Mouse (Mus musculus) CH12.LX (cell line): ENCODE data around the gene BC004004. TPM values are rescaled to one million over a fixed set of nuclear protein-coding genes. Genes with fewer than 3 reads are reported as not detected.

Experiments
- DNase-seq: peaks from one replicate; pipeline ENCODE4 v3.0.0-alpha.2; 2013; ENCODE audit errors: extremely low read depth
- H3K27ac ChIP-seq: 2 replicates; pipeline ENCODE4 v1.5.1; 2012; ENCODE audit warnings: low read depth, mild to moderate bottlenecking, control low read depth, moderate library complexity; ENCODE audit not compliant: insufficient read depth
- H3K27me3 ChIP-seq: replicated peaks from 2 replicates; pipeline ENCODE3; 2012; ENCODE audit warnings: inconsistent platforms
- H3K36me3 ChIP-seq, 2 experiments: replicated peaks in 1 of 2; 2 replicates each; pipeline versions ENCODE3 to v1.6.1; 2012; ENCODE audit warnings: inconsistent platforms in 1 of 2, low read length in 1 of 2, mild to moderate bottlenecking in 1 of 2, mixed read lengths in 1 of 2, moderate library complexity in 1 of 2; ENCODE audit not compliant: control insufficient read depth in 1 of 2, insufficient read depth in 1 of 2
- H3K4me1 ChIP-seq, 2 experiments: 2 replicates each; pipeline ENCODE4 v1.6.1; 2012; ENCODE audit warnings: inconsistent platforms in 1 of 2, moderate library complexity in 1 of 2; ENCODE audit not compliant: insufficient read depth in 2 of 2, control insufficient read depth in 1 of 2
- H3K4me2 ChIP-seq: 2 replicates; pipeline ENCODE4 v1.6.1; 2012; ENCODE audit warnings: low read depth, mild to moderate bottlenecking, control low read depth; ENCODE audit not compliant: poor library complexity, insufficient read depth, severe bottlenecking
- H3K4me3 ChIP-seq, 3 experiments: fragments of 150-350 bp in 1 of 3; sonication (generic) in 1 of 3; replicated peaks in 1 of 3; 2 replicates each; pipeline versions ENCODE3 to v1.5.1; 2011 to 2012; ENCODE audit warnings: low read depth in 2 of 3, low read length in 2 of 3, mild to moderate bottlenecking in 2 of 3, moderate library complexity in 2 of 3, control low read depth in 1 of 3, improper control_type of control experiment in 1 of 3, inconsistent platforms in 1 of 3, mixed read lengths in 1 of 3; ENCODE audit not compliant: poor library complexity in 1 of 3
- H3K79me2 ChIP-seq: replicated peaks from 2 replicates; pipeline ENCODE4 v1.6.1; 2012; ENCODE audit warnings: mild to moderate bottlenecking, moderate library complexity; ENCODE audit not compliant: control insufficient read depth, poor library complexity, insufficient read depth, severe bottlenecking; ENCODE audit errors: extremely low read depth
- H3K9ac ChIP-seq: 2 replicates; pipeline ENCODE4 v1.6.1; 2012; ENCODE audit warnings: low read depth, mild to moderate bottlenecking, control low read depth, moderate library complexity; ENCODE audit not compliant: insufficient read depth
- H3K9me3 ChIP-seq: replicated peaks from 2 replicates; pipeline ENCODE3; 2012; ENCODE audit warnings: low read length, inconsistent platforms, mixed read lengths
- CHD2 ChIP-seq: IDR thresholded peaks from 2 replicates; pipeline ENCODE4 v1.6.1; 2011; ENCODE audit warnings: low read length, improper control_type of control experiment
- CTCF ChIP-seq, 2 experiments: IDR thresholded peaks in 1 of 2; conservative IDR thresholded peaks in 1 of 2; 2 replicates each; pipeline ENCODE4 v1.5.1; 2011 to 2012; ENCODE audit warnings: low read depth in 2 of 2, low read length in 2 of 2, improper control_type of control experiment in 1 of 2, inconsistent platforms in 1 of 2, mild to moderate bottlenecking in 1 of 2, moderate library complexity in 1 of 2
- ETS1 ChIP-seq: conservative IDR thresholded peaks from 2 replicates; pipeline ENCODE4 v1.6.1; 2012; ENCODE audit warnings: low read depth, mild to moderate bottlenecking, inconsistent platforms, low read length, improper control_type of control experiment, moderate library complexity
- GABPA ChIP-seq: IDR thresholded peaks from 2 replicates; pipeline ENCODE4 v1.6.1; 2012; ENCODE audit warnings: low read depth, low read length, improper control_type of control experiment, inconsistent platforms; ENCODE audit not compliant: insufficient replicate concordance
- HCFC1 ChIP-seq: IDR thresholded peaks from 2 replicates; pipeline ENCODE4 v1.6.1; 2012; ENCODE audit warnings: low read depth, mild to moderate bottlenecking, inconsistent platforms, low read length, improper control_type of control experiment
- JUN ChIP-seq: IDR thresholded peaks from 2 replicates; pipeline ENCODE4 v1.6.1; 2011; ENCODE audit warnings: low read depth, mild to moderate bottlenecking, low read length, improper control_type of control experiment, moderate library complexity; ENCODE audit not compliant: insufficient read depth
- KAT2A ChIP-seq: IDR thresholded peaks from 2 replicates; pipeline ENCODE4 v1.6.1; 2012; ENCODE audit warnings: low read length, improper control_type of control experiment, inconsistent platforms; ENCODE audit not compliant: insufficient replicate concordance
- MAZ ChIP-seq: IDR thresholded peaks from 2 replicates; pipeline ENCODE4 v1.6.1; 2012; ENCODE audit warnings: low read depth, mild to moderate bottlenecking, inconsistent platforms, low read length, improper control_type of control experiment, moderate library complexity
- MXI1 ChIP-seq: IDR thresholded peaks from 2 replicates; pipeline ENCODE4 v1.6.1; 2011; ENCODE audit warnings: mild to moderate bottlenecking, low read depth, low read length, improper control_type of control experiment
- MYC ChIP-seq: IDR thresholded peaks from 2 replicates; pipeline ENCODE4 v1.6.1; 2011; ENCODE audit warnings: low read depth, mild to moderate bottlenecking, improper control_type of control experiment, low read length
- NELFE ChIP-seq: IDR thresholded peaks from 2 replicates; pipeline ENCODE4 v1.6.1; 2011; ENCODE audit warnings: low read depth, low read length, improper control_type of control experiment
- NRF1 ChIP-seq: IDR thresholded peaks from 2 replicates; pipeline ENCODE4 v1.6.1; 2014; ENCODE audit warnings: low read depth, mild to moderate bottlenecking, inconsistent platforms, low read length, improper control_type of control experiment, moderate library complexity
- POLR2A ChIP-seq: IDR thresholded peaks from 2 replicates; pipeline ENCODE4 v1.6.1; 2011; ENCODE audit warnings: low read depth, mild to moderate bottlenecking, improper control_type of control experiment, low read length
- RCOR1 ChIP-seq: conservative IDR thresholded peaks from 2 replicates; pipeline ENCODE4 v1.6.1; 2012; ENCODE audit warnings: low read depth, mild to moderate bottlenecking, inconsistent platforms, low read length, improper control_type of control experiment
- TCF12 ChIP-seq: IDR thresholded peaks from 2 replicates; pipeline ENCODE4 v1.6.1; 2014; ENCODE audit warnings: low read depth, mild to moderate bottlenecking, inconsistent platforms, low read length, improper control_type of control experiment
- UBTF ChIP-seq: IDR thresholded peaks from 2 replicates; pipeline ENCODE4 v1.6.1; 2012; ENCODE audit warnings: low read depth, mild to moderate bottlenecking, inconsistent platforms, low read length, improper control_type of control experiment, moderate library complexity
- USF2 ChIP-seq: conservative IDR thresholded peaks from 2 replicates; pipeline ENCODE4 v1.6.1; 2011; ENCODE audit warnings: low read depth, low read length, improper control_type of control experiment
- ZMIZ1 ChIP-seq: IDR thresholded peaks from 2 replicates; pipeline ENCODE4 v1.6.1; 2012; ENCODE audit warnings: low read depth, mild to moderate bottlenecking, inconsistent platforms, low read length, improper control_type of control experiment
- ZNF384 ChIP-seq: IDR thresholded peaks from 2 replicates; pipeline ENCODE4 v1.6.1; 2012; ENCODE audit warnings: low read depth, low read length, improper control_type of control experiment, inconsistent platforms
- dilution Hi-C: fragments of 300-500 bp; cut with MboI; formaldehyde crosslinking; loops from 2 replicates; pipeline ENCODE4 v1.14.3; 2020; ENCODE audit warnings: low sequenced_read_pairs; ENCODE audit not compliant: extremely low pct_unique_long_range_greater_than_20kb, extremely low pct_ligation_motif_present
- in situ Hi-C: fragments of 300-500 bp; cut with MboI; formaldehyde crosslinking; loops from 3 replicates; pipeline ENCODE4 v1.14.3; 2019; ENCODE audit warnings: low sequenced_read_pairs, low pct_ligation_motif_present, low pct_unique_long_range_greater_than_20kb, mixed read lengths
- polyA plus RNA-seq: library from polyadenylated mRNA; unstranded; fragments of >175 nt; gene quantifications from 2 replicates; pipeline ENCODE4 v1.2.1, GENCODE M21; 2012; ENCODE audit warnings: low read depth; ENCODE audit not compliant: insufficient read length
- total RNA-seq, 2 experiments: library from RNA; depleted of rRNA; stranded (reverse); fragments of 300-350 nt in 1 of 2; fragments of >200 nt in 1 of 2; gene quantifications; 2 replicates each; pipeline ENCODE4 v1.2.3; 2012 to 2014

BC004004 gene
- total and polyA plus RNA-seq, 3 experiments: 67.9 to 89.1 (median 75.1) TPM

GRCm38 (mm10) chr17:29236111-29236510 lies 32.5 kb upstream of the BC004004 start:
- H3K36me3 ChIP-seq: no peaks in the 10 kb centered on the region
- H3K4me2 ChIP-seq: no peak overlapping the region
- H3K9me3 ChIP-seq: no peaks in the 10 kb centered on the region
- H3K79me2 ChIP-seq: no peaks in the 10 kb centered on the region
- dilution Hi-C loops: no loop called here
- no peak overlapping the region for H3K9ac ChIP-seq
- in situ Hi-C loops: no loop called here
- no peak for TF ChIP-seq NRF1
- no peak for TF ChIP-seq ZMIZ1
- no peak for TF ChIP-seq POLR2A
- TF ChIP-seq CTCF (conservative IDR thresholded peaks at IDR 0.05 in 1 of 2, IDR thresholded peaks at IDR 0.05 in 1 of 2; ENCODE audit: low read depth in 2 of 2, low read length in 2 of 2): no peak
- TF ChIP-seq HCFC1: no peak
- TF ChIP-seq MYC: no peak
- TF ChIP-seq MAZ: no peak
- TF ChIP-seq TCF12: no peak
- no peak for TF ChIP-seq ZNF384
- TF ChIP-seq USF2: no peak
- TF ChIP-seq ETS1: no peak
- TF ChIP-seq GABPA: no peak
- no peak for TF ChIP-seq KAT2A
- DNase-seq: no peak
- H3K27ac ChIP-seq: no peak overlapping the region
- peaks cover 0 to 7% of the 10 kb centered on the region in 2 experiments; a peak in 1 of 4 replicates for H3K4me1 ChIP-seq
- no peak overlapping the region for H3K4me3 ChIP-seq
- peaks cover 15% of the 10 kb centered on the region for H3K27me3 ChIP-seq

- no peak for DNase-seq
- Histone ChIP-seq H3K4me1 (peaks cover 0 to 7% of the 10 kb centered on the region in 2 experiments; a peak in 1 of 4 replicates), H3K9me3 (no peaks in the 10 kb centered on the region), H3K79me2 (no peaks in the 10 kb centered on the region), H3K27ac (no peak overlapping the region), H3K27me3 (peaks cover 15% of the 10 kb centered on the region), H3K4me3 (no peak overlapping the region), H3K36me3 (no peaks in the 10 kb centered on the region), H3K4me2 (no peak overlapping the region), H3K9ac (no peak overlapping the region)
- dilution Hi-C loops (no loop called here), in situ Hi-C loops (no loop called here)
- TF ChIP-seq NELFE: no peak
- TF ChIP-seq ZNF384: no peak
- TF ChIP-seq CHD2: no peak
- no peak for TF ChIP-seq MAZ
- no peak for TF ChIP-seq RCOR1
- no peak for TF ChIP-seq UBTF
- no peak for TF ChIP-seq JUN
- TF ChIP-seq MXI1: no peak
Measured at GRCm38 (mm10) chr17:29237267-29237771, 31.3 kb upstream of the BC004004 start.
